Mouse (Mus musculus) testis, adult 2 months (tissue): Measurements from ENCODE around the gene Tenm3. TPM values are rescaled to one million over a fixed set of nuclear protein-coding genes. Genes with fewer than 3 reads are reported as not detected.

Experiments
- H3K27ac ChIP-seq: fragments of 200-500 bp; 2 replicates; pipeline ENCODE4 v1.5.1; 2012; ENCODE audit warnings: low read depth, low read length; ENCODE audit not compliant: control insufficient read depth, insufficient read depth
- H3K27me3 ChIP-seq: fragments of 200-500 bp; 2 replicates; pipeline ENCODE4 v1.6.1; 2012; ENCODE audit warnings: mild to moderate bottlenecking, low read length, moderate library complexity; ENCODE audit not compliant: control insufficient read depth, insufficient read depth
- H3K36me3 ChIP-seq: fragments of 200-500 bp; 2 replicates; pipeline ENCODE4 v1.6.1; 2012; ENCODE audit warnings: mild to moderate bottlenecking, low read length; ENCODE audit not compliant: control insufficient read depth, insufficient read depth
- H3K4me1 ChIP-seq: fragments of 200-500 bp; 2 replicates; pipeline ENCODE4 v1.6.1; 2012; ENCODE audit warnings: low read length; ENCODE audit not compliant: control insufficient read depth, insufficient read depth
- H3K4me3 ChIP-seq: fragments of 200-500 bp; 2 replicates; pipeline ENCODE4 v1.5.1; 2012; ENCODE audit warnings: low read depth, mild to moderate bottlenecking, low read length, moderate library complexity, mixed read lengths; ENCODE audit not compliant: control insufficient read depth
- CTCF ChIP-seq: fragments of 200-500 bp; IDR thresholded peaks from 2 replicates; pipeline ENCODE4 v1.5.1; 2012; ENCODE audit warnings: low read depth, mild to moderate bottlenecking, inconsistent platforms, low read length, moderate library complexity; ENCODE audit not compliant: control insufficient read depth, insufficient read depth, insufficient replicate concordance
- POLR2A ChIP-seq: fragments of 200-500 bp; IDR thresholded peaks from 2 replicates; pipeline ENCODE4 v1.6.1; 2012; ENCODE audit warnings: low read depth, mild to moderate bottlenecking, inconsistent platforms, low read length, moderate library complexity; ENCODE audit not compliant: control insufficient read depth
- polyA plus RNA-seq: library from polyadenylated mRNA; depleted of rRNA; stranded (reverse); fragments of >200 nt; gene quantifications from 2 replicates; pipeline ENCODE4 v1.2.3, GENCODE M21; 2012

Gene Tenm3
- polyA plus RNA-seq, 1 experiment, result 4.2 TPM

GRCm38 (mm10) chr8:48740147-48740881 lies 103.4 kb downstream of the Tenm3 start:
- H3K27ac ChIP-seq, result no peak overlapping the region
- peak overlapping the region; percentile 74 for H3K4me3 ChIP-seq
- H3K36me3 ChIP-seq, result no peaks in the 10 kb centered on the region
- TF ChIP-seq POLR2A (no peak), CTCF (no peak)
- H3K4me1 ChIP-seq, result peaks cover 6% of the 10 kb centered on the region; the same call in 1 of the 2 replicates
- H3K27me3 ChIP-seq, result no peaks in the 10 kb centered on the region

- Histone ChIP-seq H3K27ac (no peak overlapping the region), H3K4me3 (no peak overlapping the region), H3K36me3 (no peaks in the 10 kb centered on the region), H3K27me3 (no peaks in the 10 kb centered on the region), H3K4me1 (no peaks in the 10 kb centered on the region)
- TF ChIP-seq POLR2A (no peak), CTCF (no peak)
Observed at GRCm38 (mm10) chr8:48733731-48734130, 110.0 kb downstream of the Tenm3 start.

GRCm38 (mm10) chr8:48733057-48733456 lies 110.7 kb downstream of the Tenm3 start:
- TF ChIP-seq POLR2A (no peak), CTCF (no peak)
- no peaks in the 10 kb centered on the region for H3K4me1 ChIP-seq

GRCm38 (mm10) chr8:48730701-48731100 lies 113.0 kb downstream of the Tenm3 start:
- Histone ChIP-seq H3K27me3 (no peaks in the 10 kb centered on the region), H3K4me3 (no peak overlapping the region), H3K27ac (no peak overlapping the region), H3K4me1 (no peaks in the 10 kb centered on the region), H3K36me3 (no peaks in the 10 kb centered on the region)
- TF ChIP-seq CTCF (no peak), POLR2A (no peak)

More at GRCm38 (mm10) chr8:48733057-48733456, 110.7 kb downstream of the Tenm3 start:
- Histone ChIP-seq H3K36me3 (no peaks in the 10 kb centered on the region), H3K27me3 (no peaks in the 10 kb centered on the region), H3K4me3 (no peak overlapping the region), H3K27ac (no peak overlapping the region)

GRCm38 (mm10) chr8:48728833-48729690 lies 114.7 kb downstream of the Tenm3 start:
- H3K36me3 ChIP-seq, result no peaks in the 10 kb centered on the region
- H3K27ac ChIP-seq, result no peak overlapping the region
- no peak overlapping the region for H3K4me3 ChIP-seq
- TF ChIP-seq CTCF (no peak), POLR2A (no peak)
- no peaks in the 10 kb centered on the region for H3K27me3 ChIP-seq
- H3K4me1 ChIP-seq, result no peaks in the 10 kb centered on the region

- no peak for TF ChIP-seq CTCF
- TF ChIP-seq POLR2A, result no peak
- H3K4me3 ChIP-seq, result no peak overlapping the region
Observed at GRCm38 (mm10) chr8:48728006-48728405, 115.7 kb downstream of the Tenm3 start.

GRCm38 (mm10) chr8:48722744-48723143 lies 121.0 kb downstream of the Tenm3 start:
- no peaks in the 10 kb centered on the region for H3K4me1 ChIP-seq
- H3K27ac ChIP-seq, result no peak overlapping the region
- no peaks in the 10 kb centered on the region for H3K27me3 ChIP-seq
- H3K4me3 ChIP-seq, result no peak overlapping the region
- H3K36me3 ChIP-seq, result no peaks in the 10 kb centered on the region
- no peak for TF ChIP-seq POLR2A
- TF ChIP-seq CTCF, result no peak

More at GRCm38 (mm10) chr8:48728006-48728405, 115.7 kb downstream of the Tenm3 start:
- H3K27me3 ChIP-seq, result no peaks in the 10 kb centered on the region
- H3K27ac ChIP-seq, result no peak overlapping the region
- H3K4me1 ChIP-seq, result no peaks in the 10 kb centered on the region
- no peaks in the 10 kb centered on the region for H3K36me3 ChIP-seq
